Mouse (Mus musculus): ENCODE data around the gene Eif2ak4. TPM values are rescaled to one million over a fixed set of nuclear protein-coding genes. Genes with fewer than 3 reads are reported as not detected.
A peak's percentile ranks its signal among the peaks of the same experiment; 100 is the strongest.

The Eif2ak4 gene
- polyA plus RNA-seq, 1 experiment from 2014 or later, result 8.0 TPM

GRCm38 (mm10) chr2:118431589-118431988, 43.2 kb downstream of the Eif2ak4 start:
- Histone ChIP-seq H3K4me3 (replicated peaks; ENCODE audit: low read depth, low read length) (no peak overlapping the region), H3K36me3 (ENCODE audit: insufficient read depth, low read length) (peaks cover 57% of the 10 kb centered on the region), H3K9me3 (replicated peaks; ENCODE audit: low read length) (no peaks in the 10 kb centered on the region), H3K9ac (ENCODE audit: low read depth, low read length) (no peak overlapping the region), H3K27ac (no peak overlapping the region), H3K4me1 (replicated peaks; ENCODE audit: insufficient read depth, low read length) (no peaks in the 10 kb centered on the region), H3K4me2 (ENCODE audit: low read length) (no peak overlapping the region), H3K27me3 (ENCODE audit: insufficient read depth, low read length) (no peaks in the 10 kb centered on the region)
- peak; percentile 70 for TF ChIP-seq CTCF (IDR thresholded peaks at IDR 0.05; ENCODE audit: low read depth)
- 76% methylated on average over 5 of the region's 5 CpGs for WGBS
- ATAC-seq (replicated peaks; ENCODE audit: low FRiP score, low read depth) (no peak), DNase-seq (ENCODE audit: low spot score) (peak; percentile 59)

- no peaks in the 10 kb centered on the region for H3K9me3 ChIP-seq (replicated peaks; ENCODE audit: low read length)
- ATAC-seq (replicated peaks; ENCODE audit: low FRiP score, low read depth) (no peak), DNase-seq (ENCODE audit: low spot score) (no peak)
- H3K4me2 ChIP-seq (ENCODE audit: low read length), result no peak overlapping the region
- no peak overlapping the region for H3K27ac ChIP-seq
- no peak overlapping the region for H3K9ac ChIP-seq (ENCODE audit: low read depth, low read length)
- no peak overlapping the region for H3K4me3 ChIP-seq (replicated peaks; ENCODE audit: low read depth, low read length)
- H3K4me1 ChIP-seq (replicated peaks; ENCODE audit: insufficient read depth, low read length), result no peaks in the 10 kb centered on the region
- 74% methylated on average over 5 of the region's 5 CpGs for WGBS
- no peak for TF ChIP-seq CTCF (IDR thresholded peaks at IDR 0.05; ENCODE audit: low read depth)
- no peaks in the 10 kb centered on the region for H3K27me3 ChIP-seq (ENCODE audit: insufficient read depth, low read length)
- peaks cover 28% of the 10 kb centered on the region for H3K36me3 ChIP-seq (ENCODE audit: insufficient read depth, low read length)
Observed at GRCm38 (mm10) chr2:118442172-118442571, 53.8 kb downstream of the Eif2ak4 start.

GRCm38 (mm10) chr2:118442723-118443122, 54.3 kb downstream of the Eif2ak4 start:
- Histone ChIP-seq H3K9ac (ENCODE audit: low read depth, low read length) (no peak overlapping the region), H3K36me3 (ENCODE audit: insufficient read depth, low read length) (peaks cover 23% of the 10 kb centered on the region), H3K9me3 (replicated peaks; ENCODE audit: low read length) (no peaks in the 10 kb centered on the region), H3K4me2 (ENCODE audit: low read length) (no peak overlapping the region), H3K27ac (no peak overlapping the region), H3K4me1 (replicated peaks; ENCODE audit: insufficient read depth, low read length) (no peaks in the 10 kb centered on the region), H3K4me3 (replicated peaks; ENCODE audit: low read depth, low read length) (no peak overlapping the region), H3K27me3 (ENCODE audit: insufficient read depth, low read length) (no peaks in the 10 kb centered on the region)
- no peak for TF ChIP-seq CTCF (IDR thresholded peaks at IDR 0.05; ENCODE audit: low read depth)
- ATAC-seq (replicated peaks; ENCODE audit: low FRiP score, low read depth) (no peak), DNase-seq (ENCODE audit: low spot score) (no peak)
- 93% methylated on average over 4 of the region's 4 CpGs for WGBS

GRCm38 (mm10) chr2:118445696-118446674, 57.6 kb downstream of the Eif2ak4 start:
- ATAC-seq (replicated peaks; ENCODE audit: low FRiP score, low read depth) (no peak), DNase-seq (ENCODE audit: low spot score) (no peak)
- no peaks in the 10 kb centered on the region for H3K4me1 ChIP-seq (replicated peaks; ENCODE audit: insufficient read depth, low read length)
- H3K27ac ChIP-seq, result no peak overlapping the region
- WGBS, result 69% methylated on average over 13 of the region's 13 CpGs
- no peak overlapping the region for H3K9ac ChIP-seq (ENCODE audit: low read depth, low read length)
- no peaks in the 10 kb centered on the region for H3K9me3 ChIP-seq (replicated peaks; ENCODE audit: low read length)
- no peak overlapping the region for H3K4me3 ChIP-seq (replicated peaks; ENCODE audit: low read depth, low read length)
- peaks cover 21% of the 10 kb centered on the region for H3K36me3 ChIP-seq (ENCODE audit: insufficient read depth, low read length)
- H3K4me2 ChIP-seq (ENCODE audit: low read length), result no peak overlapping the region
- H3K27me3 ChIP-seq (ENCODE audit: insufficient read depth, low read length), result no peaks in the 10 kb centered on the region
- TF ChIP-seq CTCF (IDR thresholded peaks at IDR 0.05; ENCODE audit: low read depth), result no peak

GRCm38 (mm10) chr2:118448181-118448580, 59.8 kb downstream of the Eif2ak4 start:
- peaks cover 19% of the 10 kb centered on the region for H3K36me3 ChIP-seq (ENCODE audit: insufficient read depth, low read length)
- no peak overlapping the region for H3K4me2 ChIP-seq (ENCODE audit: low read length)
- H3K9ac ChIP-seq (ENCODE audit: low read depth, low read length), result no peak overlapping the region
- H3K9me3 ChIP-seq (replicated peaks; ENCODE audit: low read length), result no peaks in the 10 kb centered on the region
- WGBS, result 66% methylated on average over 12 of the region's 12 CpGs
- no peaks in the 10 kb centered on the region for H3K4me1 ChIP-seq (replicated peaks; ENCODE audit: insufficient read depth, low read length)
- H3K4me3 ChIP-seq (replicated peaks; ENCODE audit: low read depth, low read length), result no peak overlapping the region
- DNase-seq (ENCODE audit: low spot score), result no peak
- H3K27ac ChIP-seq, result no peak overlapping the region
- no peak for TF ChIP-seq CTCF (IDR thresholded peaks at IDR 0.05; ENCODE audit: low read depth)
- no peak for ATAC-seq (replicated peaks; ENCODE audit: low FRiP score, low read depth)
- H3K27me3 ChIP-seq (ENCODE audit: insufficient read depth, low read length), result no peaks in the 10 kb centered on the region

GRCm38 (mm10) chr2:118451056-118451455, 62.6 kb downstream of the Eif2ak4 start:
- Histone ChIP-seq H3K4me3 (replicated peaks; ENCODE audit: low read depth, low read length) (no peak overlapping the region), H3K27me3 (ENCODE audit: insufficient read depth, low read length) (no peaks in the 10 kb centered on the region), H3K27ac (no peak overlapping the region), H3K4me2 (ENCODE audit: low read length) (no peak overlapping the region), H3K36me3 (ENCODE audit: insufficient read depth, low read length) (0 out of 2 replicates have a peak, but pooled peaks cover 10% of the 10 kb centered on the region), H3K9ac (ENCODE audit: low read depth, low read length) (no peak overlapping the region), H3K4me1 (replicated peaks; ENCODE audit: insufficient read depth, low read length) (no peaks in the 10 kb centered on the region), H3K9me3 (replicated peaks; ENCODE audit: low read length) (no peaks in the 10 kb centered on the region)
- no peak for ATAC-seq (replicated peaks; ENCODE audit: low FRiP score, low read depth)
- no peak for DNase-seq (ENCODE audit: low spot score)
- no peak for TF ChIP-seq CTCF (IDR thresholded peaks at IDR 0.05; ENCODE audit: low read depth)
- 93% methylated on average over 6 of the region's 6 CpGs for whole genome bisulfite sequencing

Data from kidney, postnatal 0 days (tissue).